Mouse (Mus musculus) ovary, adult 10 weeks (tissue): ENCODE measurements around the gene Prss50. TPM values are rescaled to one million over a fixed set of nuclear protein-coding genes. Genes with fewer than 3 reads are reported as not detected.

Source experiments
- polyA plus RNA-seq: library from polyadenylated mRNA; stranded (reverse); fragments of 350-450 nt; fragmentation: Illumina TruSeq; extraction: RNeasy Lipid Tissue Mini Kit (QIAGEN cat#74804); gene quantifications from one replicate; pipeline ENCODE4 v1.2.3, GENCODE M21; 2014

Gene Prss50
- polyA plus RNA-seq = not detected

GRCm38 (mm10) chr9:110857781-110858472, at the start of gene Prss50:
Gene Prss50, plus strand, starts transcription at chr9:110857967.

GRCm38 (mm10) chr9:110813789-110814188, 44.0 kb upstream of the Prss50 start, which contains the start of gene Prss44:
Gene Prss44, plus strand, starts transcription at chr9:110813994.

GRCm38 (mm10) chr9:110826390-110826789, 31.4 kb upstream of the Prss50 start, which contains the start of gene Prss43:
Gene Prss43, plus strand, starts transcription at chr9:110826690.

GRCm38 (mm10) chr9:110834411-110834810, 23.4 kb upstream of the Prss50 start, which contains the start of gene Prss45:
Gene Prss45, plus strand, starts transcription at chr9:110834588.

GRCm38 (mm10) chr9:110844206-110844605, 13.6 kb upstream of the Prss50 start, which contains the start of gene Prss46:
Gene Prss46, plus strand, starts transcription at chr9:110844506.

GRCm38 (mm10) chr9:110879191-110879920, 21.6 kb downstream of the Prss50 start, which contains the start of gene Als2cl:
Gene Als2cl, plus strand, starts transcription at chr9:110879870.

GRCm38 (mm10) chr9:110879998-110880561, 22.3 kb downstream of the Prss50 start, which contains the start of gene Tmie:
Gene Tmie, minus strand, starts transcription at chr9:110880113.

Other genes with a start within 250 kb of the Prss50 start
- not detected for gene Nradd, start 233.5 kb upstream of the Prss50 start, polyA plus RNA-seq
- not detected for gene Nbeal2, start 203.8 kb upstream of the Prss50 start, polyA plus RNA-seq
- not detected for gene Ccdc12, start 201.5 kb upstream of the Prss50 start, polyA plus RNA-seq
- gene Myl3, start 116.1 kb upstream of the Prss50 start, polyA plus RNA-seq = not detected
- gene Pth1r, start 110.8 kb upstream of the Prss50 start, polyA plus RNA-seq = 0.20 TPM
- not detected for gene Prss42, start 59.8 kb upstream of the Prss50 start, polyA plus RNA-seq
- not detected for gene Prss44, start 44.0 kb upstream of the Prss50 start, polyA plus RNA-seq
- gene Prss43, start 31.3 kb upstream of the Prss50 start, polyA plus RNA-seq = not detected
- gene Prss45, start 23.4 kb upstream of the Prss50 start, polyA plus RNA-seq = not detected
- gene Prss46, start 13.5 kb upstream of the Prss50 start, polyA plus RNA-seq = not detected
- 1.5 TPM for gene Als2cl, start 21.9 kb downstream of the Prss50 start, polyA plus RNA-seq
- 2.9 TPM for gene Tmie, start 22.1 kb downstream of the Prss50 start, polyA plus RNA-seq
- gene Fam240a, start 58.9 kb downstream of the Prss50 start, polyA plus RNA-seq = not detected
- 8.8 TPM for gene Tdgf1, start 88.2 kb downstream of the Prss50 start, polyA plus RNA-seq
- gene Lrrc2, start 93.6 kb downstream of the Prss50 start, polyA plus RNA-seq = 47.9 TPM
- gene Rtp3, start 132.6 kb downstream of the Prss50 start, polyA plus RNA-seq = 0.23 TPM
- gene Ltf, start 161.3 kb downstream of the Prss50 start, polyA plus RNA-seq = 14.5 TPM
- gene Ccrl2, start 199.6 kb downstream of the Prss50 start, polyA plus RNA-seq = 3.1 TPM